Mouse (Mus musculus) hindlimb bud, embryonic 11.5 days (tissue): ENCODE measurements around the gene Vsig2.

ENCODE experiments used
- DNase-seq: peaks from one replicate; pipeline ENCODE4 v3.0.0-alpha.2; 2012; ENCODE audit warnings: low read depth, low spot score; ENCODE audit errors: extremely low spot score

Gene Vsig2

GRCm38 (mm10) chr9:37539170-37540025 is at the start of gene Vsig2:
Gene Vsig2 (plus strand): TSS chr9:37539255.
- DNase-seq, result no peak

- DNase-seq, result no peak
Observed at GRCm38 (mm10) chr9:37489446-37490120, 49.5 kb upstream of the Vsig2 start.

- DNase-seq, result no peak
Observed at GRCm38 (mm10) chr9:37495761-37496160, 43.3 kb upstream of the Vsig2 start.

GRCm38 (mm10) chr9:37496325-37496724 is 42.7 kb upstream of the Vsig2 start:
- no peak for DNase-seq

- no peak for DNase-seq
Observed at GRCm38 (mm10) chr9:37500201-37500600, 38.9 kb upstream of the Vsig2 start.

- DNase-seq, result no peak
Observed at GRCm38 (mm10) chr9:37501170-37501569, 37.9 kb upstream of the Vsig2 start.

- no peak for DNase-seq
Observed at GRCm38 (mm10) chr9:37504348-37504747, 34.7 kb upstream of the Vsig2 start.

GRCm38 (mm10) chr9:37506023-37506422 is 33.0 kb upstream of the Vsig2 start:
- no peak for DNase-seq

GRCm38 (mm10) chr9:37512097-37512496 is 27.0 kb upstream of the Vsig2 start:
- no peak for DNase-seq

- no peak for DNase-seq
Observed at GRCm38 (mm10) chr9:37514456-37514855, 24.6 kb upstream of the Vsig2 start.

GRCm38 (mm10) chr9:37517467-37517866 is 21.6 kb upstream of the Vsig2 start:
- no peak for DNase-seq

GRCm38 (mm10) chr9:37518991-37519390 is 20.1 kb upstream of the Vsig2 start:
- no peak for DNase-seq

- DNase-seq, result no peak
Observed at GRCm38 (mm10) chr9:37519995-37520394, 19.1 kb upstream of the Vsig2 start.

- no peak for DNase-seq
Observed at GRCm38 (mm10) chr9:37525461-37525860, 13.6 kb upstream of the Vsig2 start.

- no peak for DNase-seq
Observed at GRCm38 (mm10) chr9:37526443-37527395, 12.3 kb upstream of the Vsig2 start.

- DNase-seq, result no peak
Observed at GRCm38 (mm10) chr9:37527396-37528224, 11.4 kb upstream of the Vsig2 start, which contains the start of gene Esam. Gene Esam (plus strand): TSS chr9:37528078.

- DNase-seq, result no peak
Observed at GRCm38 (mm10) chr9:37528225-37528970, 10.7 kb upstream of the Vsig2 start.

GRCm38 (mm10) chr9:37530031-37530887 is 8.8 kb upstream of the Vsig2 start:
- no peak for DNase-seq
